Mouse (Mus musculus) heart, postnatal 0 days (tissue): ENCODE data around the gene Baz2b. TPM values are rescaled to one million over a fixed set of nuclear protein-coding genes. Genes with fewer than 3 reads are reported as not detected.

Experiments used
- ATAC-seq: fragments of 200-750 bp; cut with Nextera tagmentation; 2 replicates; pipeline ENCODE4 v1.8.0; 2017; ENCODE audit warnings: low read depth, moderate number of reproducible peaks, moderate library complexity; ENCODE audit not compliant: insufficient read depth
- DNase-seq: peaks from one replicate; pipeline ENCODE4 v3.0.0-alpha.2; 2016; ENCODE audit warnings: low spot score
- H3K27ac ChIP-seq: fragments of 300-500 bp; sonication (generic); 2 replicates; pipeline ENCODE4 v1.5.1; 2014; ENCODE audit warnings: low read depth, mild to moderate bottlenecking
- H3K27me3 ChIP-seq: fragments of 300-500 bp; sonication (generic); 2 replicates; pipeline ENCODE4 v1.6.1; 2014; ENCODE audit warnings: low read length, mixed read lengths; ENCODE audit not compliant: control insufficient read depth, insufficient read depth
- H3K36me3 ChIP-seq: fragments of 300-500 bp; sonication (generic); replicated peaks from 2 replicates; pipeline ENCODE4 v1.6.1; 2014; ENCODE audit warnings: low read length, mixed read lengths; ENCODE audit not compliant: control insufficient read depth, insufficient read depth
- H3K4me1 ChIP-seq: fragments of 300-500 bp; sonication (generic); 2 replicates; pipeline ENCODE4 v1.6.1; 2014; ENCODE audit warnings: antibody characterized with exemption; ENCODE audit not compliant: control insufficient read depth, insufficient read depth
- H3K4me2 ChIP-seq: fragments of 300-500 bp; sonication (generic); 2 replicates; pipeline ENCODE4 v1.6.1; 2014; ENCODE audit warnings: low read depth, mild to moderate bottlenecking, low read length, moderate library complexity
- H3K4me3 ChIP-seq: fragments of 300-500 bp; sonication (generic); 2 replicates; pipeline ENCODE4 v1.5.1; 2014; ENCODE audit warnings: low read depth, low read length
- H3K9ac ChIP-seq: fragments of 300-500 bp; sonication (generic); replicated peaks from 2 replicates; pipeline ENCODE4 v1.6.1; 2014; ENCODE audit warnings: low read depth, low read length, mixed read lengths
- H3K9me3 ChIP-seq: fragments of 300-500 bp; sonication (generic); replicated peaks from 2 replicates; pipeline ENCODE4 v1.6.1; 2016; ENCODE audit warnings: low read length; ENCODE audit not compliant: control insufficient read depth
- CTCF ChIP-seq: IDR thresholded peaks from 2 replicates; pipeline ENCODE4 v1.5.1; 2016; ENCODE audit warnings: antibody characterized with exemption, control low read depth, low read depth
- EP300 ChIP-seq: IDR thresholded peaks from 2 replicates; pipeline ENCODE4 v1.6.1; 2016; ENCODE audit warnings: antibody characterized with exemption, low read depth
- WGBS: fragments of 180-500 bp; shearing (Covaris S2); extraction: QIAGEN DNeasy Blood & Tissue Kit; methylation state at CpG from one replicate; pipeline ENCODE4 v1.1.7; 2014; 5-methylcytosine and 5-hydroxymethylcytosine counted together
- polyA plus RNA-seq: library from polyadenylated mRNA; unstranded; fragments of >200 nt; fragmentation: Nextera tagmentation; extraction: Ambion mirVana; gene quantifications from 2 replicates; pipeline ENCODE4 v1.2.1, GENCODE M21; 2015
- total RNA-seq: library from RNA; depleted of rRNA; stranded (reverse); fragments of >200 nt; gene quantifications from 2 replicates; pipeline ENCODE4 v1.2.3, GENCODE M21; 2014; ENCODE audit warnings: low replicate concordance

The Baz2b gene
- total and polyA plus RNA-seq, 2 experiments from 2014 or later = 40.3 to 46.2 TPM

DNA sequence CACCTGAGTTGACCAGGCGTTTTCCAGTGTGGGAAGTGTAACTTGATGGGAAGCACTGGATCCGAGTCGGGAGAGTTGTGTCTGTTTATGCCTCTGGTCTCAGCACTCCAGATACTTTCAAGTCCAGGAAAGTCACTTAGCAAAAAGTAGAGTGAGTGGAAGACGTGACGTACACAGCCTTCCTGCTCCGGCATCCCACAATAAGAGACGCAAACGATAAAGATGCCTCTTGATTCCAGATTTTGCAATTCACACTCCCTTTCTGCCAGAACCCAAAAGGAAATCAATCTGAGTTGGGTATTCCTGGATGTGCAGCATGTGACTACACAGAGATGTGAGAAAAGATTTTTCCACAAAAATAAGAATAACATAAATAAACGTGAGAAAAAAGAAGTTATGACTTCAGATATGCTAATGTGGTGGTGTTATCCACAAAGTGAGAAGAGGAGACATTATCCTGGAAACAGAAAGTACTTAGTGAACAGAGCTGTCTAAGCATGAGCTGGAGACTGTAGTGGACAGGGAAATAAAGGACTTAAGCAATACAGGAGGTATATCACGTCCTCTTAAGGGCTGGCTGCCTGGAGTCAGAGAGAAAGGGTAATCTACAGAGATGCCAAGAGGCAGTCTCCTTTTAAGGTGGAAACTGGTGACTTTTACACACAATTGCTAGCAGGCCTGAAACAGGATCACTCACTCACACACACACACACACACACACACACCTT is 154.7 kb downstream of the Baz2b start:
- TF ChIP-seq EP300 (no peak), CTCF (no peak)
- WGBS = 70% methylated on average over 10 of the region's 10 CpGs
- H3K4me3 ChIP-seq = no peak overlapping the region
- H3K9me3 ChIP-seq = no peaks in the 10 kb centered on the region
- no peak for ATAC-seq
- peaks cover 18% of the 10 kb centered on the region for H3K4me1 ChIP-seq
- H3K27ac ChIP-seq = no peak overlapping the region
- DNase-seq = no peak
- no peak overlapping the region; the same call in 1 of the 2 replicates for H3K9ac ChIP-seq
- H3K27me3 ChIP-seq = no peaks in the 10 kb centered on the region
- H3K4me2 ChIP-seq = no peak overlapping the region
- no peaks in the 10 kb centered on the region for H3K36me3 ChIP-seq

DNA sequence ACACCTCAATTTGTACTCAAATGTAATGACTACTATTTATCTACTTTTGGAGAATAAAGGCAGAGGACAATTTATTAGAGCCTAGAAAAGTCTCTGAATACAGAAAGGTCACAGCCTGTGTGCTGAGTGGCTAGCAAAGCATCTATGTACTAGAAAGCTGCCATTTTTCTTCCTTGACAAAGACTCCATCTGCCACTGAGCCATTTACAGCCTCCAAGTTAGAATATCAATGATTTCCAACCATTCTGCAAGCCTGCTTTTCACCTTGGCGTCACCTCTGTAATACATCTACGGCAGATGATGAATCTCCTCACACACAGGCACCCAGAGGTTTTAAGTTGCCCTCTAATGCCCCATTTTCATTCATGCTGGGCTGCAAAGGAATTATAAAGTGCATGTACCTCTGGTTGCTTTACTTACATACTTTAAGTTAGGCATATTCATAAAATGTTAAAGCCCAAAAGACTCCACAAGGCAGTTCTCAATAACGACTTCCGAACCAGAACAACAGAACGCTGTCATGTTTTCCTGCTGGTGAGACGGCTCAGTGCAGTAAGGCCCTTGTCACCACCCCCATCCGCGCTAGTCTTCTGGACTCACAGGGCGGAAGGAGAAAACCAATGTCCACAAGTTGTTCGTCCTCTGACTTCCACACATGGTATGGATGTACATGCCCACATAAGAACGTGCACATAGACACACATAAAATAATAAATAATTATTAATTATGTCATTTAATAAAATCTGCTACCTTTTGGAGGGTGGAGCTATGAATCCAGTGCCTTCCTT is 156.2 kb downstream of the Baz2b start:
- H3K4me2 ChIP-seq = no peak overlapping the region
- TF ChIP-seq CTCF (no peak), EP300 (no peak)
- ATAC-seq (no peak), DNase-seq (no peak)
- H3K9ac ChIP-seq = no peak overlapping the region
- no peaks in the 10 kb centered on the region for H3K36me3 ChIP-seq
- H3K9me3 ChIP-seq = no peaks in the 10 kb centered on the region
- peaks cover 18% of the 10 kb centered on the region for H3K4me1 ChIP-seq
- H3K4me3 ChIP-seq = no peak overlapping the region
- H3K27me3 ChIP-seq = no peaks in the 10 kb centered on the region
- 82% methylated on average over 11 of the region's 11 CpGs for WGBS
- H3K27ac ChIP-seq = no peak overlapping the region

DNA sequence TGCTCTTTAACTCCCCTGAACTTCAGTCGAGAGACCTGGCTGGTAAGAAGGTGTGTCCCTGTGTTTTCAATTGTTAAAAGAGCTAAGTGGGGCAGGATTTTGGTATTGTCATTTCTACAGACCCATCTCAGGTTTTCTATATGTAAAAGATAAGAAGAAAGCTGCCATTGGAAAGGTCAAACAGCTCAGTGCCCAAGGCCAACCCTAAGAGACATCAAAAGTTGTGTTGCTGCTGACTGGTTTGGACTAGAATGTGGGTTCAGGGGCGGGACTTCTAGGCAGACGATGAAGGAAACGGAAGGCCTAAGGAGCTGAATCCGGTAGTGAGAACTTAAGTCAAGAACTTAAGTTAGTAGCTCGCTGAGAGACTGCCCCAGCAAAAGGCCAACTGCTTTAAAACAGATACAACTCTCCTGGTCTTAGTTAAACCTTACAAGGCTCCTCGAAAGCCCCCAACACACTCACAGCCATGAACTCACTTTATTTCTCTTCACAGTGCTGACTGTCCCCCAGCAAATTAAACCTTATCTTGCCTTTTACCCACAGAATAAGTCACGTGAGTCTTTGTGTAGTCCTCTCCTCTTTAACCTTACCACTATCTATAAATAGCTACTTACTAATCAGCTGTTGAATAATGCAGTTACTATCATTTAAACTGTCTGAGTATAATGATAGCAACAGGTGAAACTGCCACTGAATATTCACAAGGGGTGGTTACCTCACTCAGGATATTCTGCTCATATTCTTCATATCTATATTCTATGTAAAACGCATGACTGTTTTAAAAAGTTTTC is 158.8 kb downstream of the Baz2b start:
- 64% methylated on average over 9 of the region's 9 CpGs for WGBS
- H3K27ac ChIP-seq = peak overlapping the region; percentile 59
- DNase-seq = no peak

DNA sequence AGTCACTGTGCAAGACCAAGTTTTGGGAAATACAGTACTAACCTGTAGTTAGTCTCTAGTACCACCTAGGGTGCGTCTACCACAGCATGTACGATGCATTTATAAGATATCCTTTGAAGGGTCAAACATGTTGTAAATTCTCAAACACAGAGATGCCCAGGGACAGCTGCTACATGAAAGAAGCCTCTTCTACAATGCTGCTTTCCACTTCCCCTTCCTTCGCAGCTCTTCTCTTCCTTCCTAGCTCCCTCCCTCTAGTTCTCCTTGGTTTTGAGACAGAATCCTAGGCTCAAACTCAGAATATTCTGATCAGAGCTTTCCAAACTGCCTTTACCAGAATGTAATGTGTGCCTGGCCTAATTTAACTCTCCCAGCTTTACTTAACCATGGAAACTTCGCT is 159.8 kb downstream of the Baz2b start:
- Histone ChIP-seq H3K27ac (no peak overlapping the region), H3K36me3 (0 out of 2 replicates have a peak, but pooled peaks cover 3% of the 10 kb centered on the region), H3K4me2 (no peak overlapping the region), H3K4me1 (peaks cover 14% of the 10 kb centered on the region), H3K27me3 (no peaks in the 10 kb centered on the region), H3K9ac (no peak overlapping the region), H3K9me3 (no peaks in the 10 kb centered on the region), H3K4me3 (no peak overlapping the region)
- ATAC-seq (no peak), DNase-seq (no peak)
- 91% methylated on average over 4 of the region's 4 CpGs for WGBS
- TF ChIP-seq CTCF (no peak), EP300 (no peak)

More for the DNA sequence above, 158.8 kb downstream of the Baz2b start:
- Histone ChIP-seq H3K4me1 (peaks cover 16% of the 10 kb centered on the region), H3K4me3 (no peak overlapping the region), H3K36me3 (no peaks in the 10 kb centered on the region), H3K27me3 (no peaks in the 10 kb centered on the region), H3K9me3 (no peaks in the 10 kb centered on the region), H3K9ac (no peak overlapping the region; the same call in 1 of the 2 replicates), H3K4me2 (no peak overlapping the region; the same call in 1 of the 2 replicates)
- no peak for ATAC-seq
- TF ChIP-seq CTCF = no peak
- no peak for TF ChIP-seq EP300

DNA sequence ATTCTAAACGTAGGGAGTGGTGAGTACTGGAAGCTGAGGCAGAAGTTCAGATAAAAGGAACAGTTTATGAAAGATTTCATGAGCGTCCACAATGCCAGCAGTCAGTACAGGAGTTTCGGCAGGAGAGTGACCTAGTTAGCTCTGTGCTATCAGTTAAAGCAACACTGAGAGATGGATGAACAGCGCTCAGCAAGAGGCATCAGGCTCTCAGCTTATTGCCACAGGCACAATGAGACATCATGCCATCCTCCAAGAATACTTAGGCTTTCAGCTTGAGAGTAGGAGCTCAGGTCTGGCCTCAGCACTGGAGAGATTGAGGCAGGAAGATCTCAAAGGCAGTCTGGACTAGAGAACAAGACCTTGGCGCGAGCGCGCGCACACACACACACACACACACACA is 160.3 kb downstream of the Baz2b start:
- DNase-seq (no peak), ATAC-seq (no peak)
- H3K4me1 ChIP-seq = peaks cover 14% of the 10 kb centered on the region
- no peaks in the 10 kb centered on the region for H3K9me3 ChIP-seq
- no peak for TF ChIP-seq EP300
- no peak for TF ChIP-seq CTCF
- H3K9ac ChIP-seq = no peak overlapping the region
- H3K4me3 ChIP-seq = no peak overlapping the region
- no peak overlapping the region for H3K27ac ChIP-seq
- no peak overlapping the region for H3K4me2 ChIP-seq
- 0 out of 2 replicates have a peak, but pooled peaks cover 6% of the 10 kb centered on the region for H3K36me3 ChIP-seq
- H3K27me3 ChIP-seq = no peaks in the 10 kb centered on the region
- 92% methylated on average over 9 of the region's 9 CpGs for WGBS
